Mouse (Mus musculus) effector memory CD4-positive, alpha-beta T cell, adult 5 months (primary cell): ENCODE measurements around the gene Rab8a. TPM values are rescaled to one million over a fixed set of nuclear protein-coding genes. Genes with fewer than 3 reads are reported as not detected.

Experiments used
- polyA plus RNA-seq: library from polyadenylated mRNA; unstranded; fragments of 100-300 nt; shearing (Covaris generic); gene quantifications from one replicate; pipeline ENCODE4 v1.2.1, GENCODE M21; 2017

The Rab8a gene
- polyA plus RNA-seq = 196 TPM

DNA sequence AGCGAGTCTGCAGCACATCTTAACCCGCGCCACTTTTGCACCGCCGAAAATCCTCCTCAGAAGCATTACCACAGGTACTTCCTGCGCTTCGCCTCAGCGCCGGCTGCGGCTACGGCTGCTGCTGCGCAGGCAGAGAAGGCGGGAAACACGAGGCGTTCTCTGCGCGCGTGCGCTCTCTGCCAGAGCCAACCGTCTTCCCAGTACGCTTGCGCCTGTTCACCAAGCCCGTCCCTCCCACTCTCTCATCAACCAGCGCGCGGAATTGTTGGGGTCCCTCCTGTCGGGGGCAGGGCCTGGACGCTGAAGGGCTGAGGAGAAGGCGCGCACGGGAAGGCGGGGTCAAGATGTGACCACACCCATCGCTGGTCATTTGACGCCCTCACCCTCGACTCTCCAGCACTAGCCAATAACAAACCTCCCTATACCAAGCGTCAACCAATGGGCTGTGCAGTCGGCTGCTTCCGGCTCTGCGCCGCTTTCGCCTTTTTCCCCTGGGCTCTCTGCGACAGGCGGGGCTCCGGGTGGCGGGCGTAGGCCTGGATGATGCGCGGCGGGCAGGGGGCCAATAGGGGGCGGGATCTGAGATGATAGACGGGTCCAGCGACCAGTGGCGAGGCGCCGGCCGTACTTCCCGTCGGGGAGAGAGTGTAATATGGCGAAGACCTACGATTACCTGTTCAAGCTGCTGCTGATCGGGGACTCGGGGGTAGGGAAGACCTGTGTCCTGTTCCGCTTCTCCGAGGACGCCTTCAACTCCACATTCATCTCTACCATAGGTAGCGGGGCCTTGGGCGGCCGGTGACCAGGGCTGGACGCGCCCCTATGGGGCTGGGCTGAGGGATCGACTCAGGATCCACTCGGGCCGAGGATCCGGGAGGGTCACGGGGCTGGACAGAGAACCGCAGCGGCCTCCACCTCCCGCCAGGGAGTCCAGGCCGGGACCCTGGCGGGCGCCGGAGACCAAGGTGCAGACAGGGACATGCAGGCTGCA, at the start of gene Rab8a:
Gene Rab8a, plus strand, starts transcription at position 494 of the 991 bp plus-strand sequence.

DNA sequence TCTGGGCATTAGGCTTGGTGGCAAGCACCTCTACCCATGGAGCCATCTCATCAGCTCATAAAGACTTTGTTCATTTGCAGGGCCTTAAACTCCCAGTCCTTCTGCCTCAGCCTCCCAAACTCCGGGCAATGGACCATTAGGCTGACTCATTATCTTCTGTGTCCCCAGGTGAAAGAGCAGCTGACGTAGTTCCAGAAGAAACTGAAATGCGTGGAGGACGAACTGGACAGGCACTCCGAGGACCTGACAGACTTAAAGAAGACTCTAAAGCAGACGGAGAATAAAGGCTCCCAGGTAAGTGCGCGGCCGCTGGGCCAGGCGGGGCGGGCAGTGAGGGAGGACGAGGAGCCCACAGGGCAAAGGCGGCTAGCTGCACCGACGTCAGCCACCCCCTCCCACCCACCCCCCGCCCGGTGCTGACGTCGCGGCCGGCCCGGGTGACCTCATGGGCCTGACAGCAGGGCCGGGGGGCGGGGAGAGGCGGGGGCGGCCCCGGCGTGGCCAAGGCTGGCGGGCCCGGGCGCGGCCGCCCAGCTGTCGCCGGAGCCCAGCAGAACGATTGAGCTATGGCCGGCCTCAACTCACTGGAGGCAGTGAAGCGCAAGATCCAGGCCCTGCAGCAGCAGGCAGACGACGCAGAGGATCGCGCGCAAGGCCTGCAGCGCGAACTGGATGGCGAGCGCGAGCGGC, 26.1 kb upstream of the Rab8a start, which contains the start of gene Tpm4:
Gene Tpm4, plus strand, starts transcription at position 220 of the 690 bp plus-strand sequence.

DNA sequence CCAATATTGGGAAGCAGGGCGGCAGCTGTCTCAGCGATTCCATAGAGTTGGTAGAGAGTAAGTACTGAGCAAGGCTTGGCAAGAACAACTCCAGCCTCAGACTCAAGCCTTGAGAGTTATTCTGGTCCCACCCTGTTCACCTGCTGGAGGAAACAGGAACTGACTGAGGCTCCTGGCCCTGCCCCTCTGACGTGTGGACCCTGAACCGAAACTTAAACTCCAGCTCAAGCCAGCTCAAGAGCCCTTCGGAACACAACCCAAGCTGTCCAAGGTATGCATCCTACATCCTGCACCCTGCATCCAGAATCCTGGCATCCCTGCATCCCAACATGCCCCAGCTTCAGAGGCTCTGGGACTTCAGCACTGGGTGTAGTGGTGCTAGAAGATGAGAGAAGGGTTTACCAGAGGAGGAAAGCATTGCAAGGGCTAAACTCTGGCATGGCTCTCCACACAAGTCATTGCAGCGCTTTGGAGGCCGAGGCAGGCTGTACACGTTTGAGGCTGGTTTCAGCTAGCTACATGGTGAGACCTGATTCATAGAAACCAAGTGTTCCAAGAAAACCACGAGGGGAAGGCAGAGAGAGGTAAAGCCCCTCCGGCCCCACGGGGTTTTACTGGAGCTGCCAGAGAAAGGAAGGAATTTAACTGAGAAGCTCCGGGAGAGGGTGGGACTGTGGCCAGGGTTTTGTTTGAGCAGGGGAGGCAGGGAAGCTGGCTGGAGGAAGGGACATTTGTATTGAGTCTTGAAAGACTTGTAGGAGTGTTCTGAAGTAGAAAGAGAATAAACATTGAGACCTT, 28.6 kb downstream of the Rab8a start, which contains the start of gene Hsh2d:
Gene Hsh2d, plus strand, starts transcription at position 222 of the 798 bp plus-strand sequence.

DNA sequence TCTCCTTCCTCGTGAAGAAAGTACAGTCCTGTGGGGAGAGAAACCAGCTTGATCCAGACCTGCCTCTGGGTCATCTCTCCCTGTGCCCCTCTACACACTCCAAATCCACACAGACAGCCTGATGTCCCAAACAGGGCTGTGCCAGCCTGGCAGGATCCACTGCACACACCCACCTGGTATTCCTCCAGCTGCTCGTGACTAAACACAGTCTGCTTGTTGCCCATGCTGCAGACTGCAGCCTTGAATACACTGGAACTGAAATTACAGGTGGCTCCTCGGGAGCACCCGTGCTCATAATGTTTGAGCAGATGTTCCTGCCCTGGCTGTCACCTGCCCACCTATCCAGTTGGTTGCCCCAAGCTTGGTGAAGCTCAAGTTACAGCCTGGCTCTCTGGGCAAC, 51.8 kb downstream of the Rab8a start, which contains the start of gene Cib3:
Gene Cib3, minus strand, starts transcription at position 87 of the 400 bp plus-strand sequence.

DNA sequence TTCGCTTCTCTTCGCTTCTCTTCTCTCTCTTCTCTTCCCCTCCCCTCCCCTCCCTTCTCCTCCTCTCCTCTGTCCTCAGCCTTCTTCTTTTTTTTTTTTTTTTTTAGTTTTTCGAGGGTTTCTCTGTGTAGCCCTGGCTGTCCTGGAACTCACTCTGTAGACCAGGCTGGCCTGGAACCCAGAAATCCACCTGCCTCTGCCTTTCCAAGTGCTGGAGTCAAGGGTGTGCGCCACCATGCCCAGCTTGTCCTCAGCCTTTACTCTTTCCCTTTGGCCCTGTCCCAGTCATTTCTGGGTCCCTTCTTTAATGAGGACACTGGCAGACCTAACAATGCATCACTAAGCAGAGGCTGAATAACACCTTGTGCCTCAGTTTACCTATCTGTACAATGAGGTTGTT, 52.5 kb downstream of the Rab8a start, which contains the start of gene Gm11034:
Gene Gm11034, minus strand, starts transcription at position 101 of the 400 bp plus-strand sequence.

DNA sequence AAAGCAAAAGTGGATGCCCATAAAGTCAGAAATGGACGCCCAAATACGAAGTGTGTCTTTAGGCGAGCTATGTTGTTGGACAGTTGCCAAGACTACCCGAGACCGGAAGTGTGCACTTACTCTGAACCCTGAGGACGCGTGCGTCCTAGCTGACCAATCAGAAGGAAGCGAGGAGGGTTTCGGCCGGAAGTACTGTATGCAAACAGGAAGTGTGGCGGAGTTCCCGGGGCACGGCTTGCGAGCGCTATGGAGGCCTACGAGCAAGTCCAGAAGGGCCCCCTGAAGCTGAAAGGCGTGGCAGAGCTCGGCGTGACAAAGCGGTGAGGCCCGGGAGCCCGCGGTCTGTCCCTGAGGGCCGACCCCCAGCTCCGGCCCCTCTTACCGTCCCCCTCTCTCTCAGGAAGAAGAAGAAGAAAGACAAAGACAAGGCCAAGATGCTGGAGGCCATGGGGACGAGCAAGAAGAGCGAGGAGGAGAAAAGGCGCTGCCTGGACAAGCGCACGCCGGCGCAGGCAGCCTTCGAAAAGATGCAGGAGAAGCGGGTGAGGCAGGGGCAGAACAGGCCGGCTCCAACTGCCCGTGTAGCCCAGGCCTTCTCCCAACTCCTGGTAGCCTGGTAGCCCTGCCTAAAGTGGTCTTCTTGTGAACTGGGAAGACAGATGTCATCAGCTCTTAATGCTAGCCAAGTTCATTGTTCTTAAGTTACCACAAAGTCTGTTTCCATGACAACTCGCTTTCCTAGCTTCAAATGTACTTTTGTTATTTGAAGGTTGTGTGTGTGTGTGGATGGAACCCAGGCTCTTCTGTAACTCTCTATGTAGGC, 58.8 kb downstream of the Rab8a start, which contains the start of gene Fam32a:
Gene Fam32a, plus strand, starts transcription at position 190 of the 823 bp plus-strand sequence.

Other genes starting within 250 kb of the Rab8a start
- gene Zfp961, start 210.2 kb upstream of the Rab8a start, polyA plus RNA-seq = 7.0 TPM
- gene Cyp4f18, start 151.6 kb upstream of the Rab8a start, polyA plus RNA-seq = not detected
- not detected for gene Olfr372, start 120.0 kb upstream of the Rab8a start, polyA plus RNA-seq
- gene Olfr373, start 78.0 kb upstream of the Rab8a start, polyA plus RNA-seq = 0.67 TPM
- gene Olfr374, start 54.2 kb upstream of the Rab8a start, polyA plus RNA-seq = 0.05 TPM
- gene Tpm4, start 26.2 kb upstream of the Rab8a start, polyA plus RNA-seq = 449 TPM
- gene Hsh2d, start 28.4 kb downstream of the Rab8a start, polyA plus RNA-seq = 10.6 TPM
- 0.31 TPM for gene Cib3, start 51.6 kb downstream of the Rab8a start, polyA plus RNA-seq
- gene Gm11034, start 52.4 kb downstream of the Rab8a start, polyA plus RNA-seq = not detected
- 76.8 TPM for gene Fam32a, start 58.5 kb downstream of the Rab8a start, polyA plus RNA-seq
- gene Ap1m1, start 78.8 kb downstream of the Rab8a start, polyA plus RNA-seq = 131 TPM
- gene Gm10282, start 144.1 kb downstream of the Rab8a start, polyA plus RNA-seq = 2.4 TPM
- 1,004 TPM for gene Klf2, start 157.8 kb downstream of the Rab8a start, polyA plus RNA-seq